Mouse (Mus musculus): Measurements from ENCODE around the gene Fhl1. TPM values are rescaled to one million over a fixed set of nuclear protein-coding genes. Genes with fewer than 3 reads are reported as not detected.
A peak's percentile ranks its signal among the peaks of the same experiment; 100 is the strongest.

Gene Fhl1
- polyA plus RNA-seq (2014; fragmentation: Nextera tagmentation; extraction: Ambion mirVana), result 63.2 and 68.9 TPM in 2 replicates

GRCm38 (mm10) chrX:56731306-56732201 is at the start of gene Fhl1:
Fhl1 (plus strand) TSS chrX:56731787.
- no peaks in the 10 kb centered on the region for H3K27me3 ChIP-seq (ENCODE audit: control insufficient read depth, insufficient read depth, low read length)
- peak within 1 kb of the TSS; percentile 30; the same call in 1 of the 2 replicates for H3K9ac ChIP-seq (replicated peaks; ENCODE audit: low read depth, low read length)
- H3K4me2 ChIP-seq (replicated peaks; ENCODE audit: low read depth, low read length), result peak within 1 kb of the TSS; percentile 43
- 24% methylated on average over 9 of the region's 106 CpGs for WGBS
- H3K36me3 ChIP-seq (ENCODE audit: control insufficient read depth, insufficient read depth, low read length), result no peaks in the 10 kb centered on the region
- H3K4me1 ChIP-seq (ENCODE audit: control insufficient read depth, insufficient read depth, low read length), result no peaks in the 10 kb centered on the region
- peak; percentile 90 for ATAC-seq (ENCODE audit: insufficient number of reproducible peaks, insufficient read depth, low FRiP score, low read depth)
- no peaks in the 10 kb centered on the region for H3K9me3 ChIP-seq (ENCODE audit: control insufficient read depth, low read depth, low read length)
- peak within 1 kb of the TSS; percentile 43 for H3K4me3 ChIP-seq (ENCODE audit: low read depth, low read length)
- no peak within 1 kb of the TSS; the same call in 1 of the 2 replicates for H3K27ac ChIP-seq (ENCODE audit: low read length)

- 79% methylated on average over 1 of the region's 1 CpGs for WGBS
- no peak for ATAC-seq (ENCODE audit: insufficient number of reproducible peaks, insufficient read depth, low FRiP score, low read depth)
- H3K9ac ChIP-seq (replicated peaks; ENCODE audit: low read depth, low read length), result no peak overlapping the region
- no peak overlapping the region for H3K4me3 ChIP-seq (ENCODE audit: low read depth, low read length)
- no peak overlapping the region for H3K4me2 ChIP-seq (replicated peaks; ENCODE audit: low read depth, low read length)
- no peak overlapping the region for H3K27ac ChIP-seq (ENCODE audit: low read length)
- no peaks in the 10 kb centered on the region for H3K4me1 ChIP-seq (ENCODE audit: control insufficient read depth, insufficient read depth, low read length)
- H3K36me3 ChIP-seq (ENCODE audit: control insufficient read depth, insufficient read depth, low read length), result no peaks in the 10 kb centered on the region
- H3K27me3 ChIP-seq (ENCODE audit: control insufficient read depth, insufficient read depth, low read length), result no peaks in the 10 kb centered on the region
- no peaks in the 10 kb centered on the region for H3K9me3 ChIP-seq (ENCODE audit: control insufficient read depth, low read depth, low read length)
These were observed 49.3 kb upstream of the Fhl1 start for GRCm38 (mm10) chrX:56682156-56682720.

GRCm38 (mm10) chrX:56683521-56683920 is 48.1 kb upstream of the Fhl1 start:
- no peak overlapping the region for H3K4me2 ChIP-seq (replicated peaks; ENCODE audit: low read depth, low read length)
- H3K4me1 ChIP-seq (ENCODE audit: control insufficient read depth, insufficient read depth, low read length), result no peaks in the 10 kb centered on the region
- no peak overlapping the region for H3K27ac ChIP-seq (ENCODE audit: low read length)
- H3K4me3 ChIP-seq (ENCODE audit: low read depth, low read length), result no peak overlapping the region
- H3K27me3 ChIP-seq (ENCODE audit: control insufficient read depth, insufficient read depth, low read length), result no peaks in the 10 kb centered on the region
- H3K36me3 ChIP-seq (ENCODE audit: control insufficient read depth, insufficient read depth, low read length), result no peaks in the 10 kb centered on the region
- ATAC-seq (ENCODE audit: insufficient number of reproducible peaks, insufficient read depth, low FRiP score, low read depth), result no peak
- 86% methylated on average over 10 of the region's 10 CpGs for WGBS
- no peak overlapping the region for H3K9ac ChIP-seq (replicated peaks; ENCODE audit: low read depth, low read length)
- no peaks in the 10 kb centered on the region for H3K9me3 ChIP-seq (ENCODE audit: control insufficient read depth, low read depth, low read length)

GRCm38 (mm10) chrX:56692554-56692953 is 39.0 kb upstream of the Fhl1 start:
- 90% methylated on average over 6 of the region's 6 CpGs for WGBS
- H3K4me1 ChIP-seq (ENCODE audit: control insufficient read depth, insufficient read depth, low read length), result no peaks in the 10 kb centered on the region
- no peak overlapping the region for H3K4me3 ChIP-seq (ENCODE audit: low read depth, low read length)
- H3K27ac ChIP-seq (ENCODE audit: low read length), result no peak overlapping the region
- no peak overlapping the region for H3K9ac ChIP-seq (replicated peaks; ENCODE audit: low read depth, low read length)
- no peaks in the 10 kb centered on the region for H3K36me3 ChIP-seq (ENCODE audit: control insufficient read depth, insufficient read depth, low read length)
- H3K4me2 ChIP-seq (replicated peaks; ENCODE audit: low read depth, low read length), result no peak overlapping the region
- no peak for ATAC-seq (ENCODE audit: insufficient number of reproducible peaks, insufficient read depth, low FRiP score, low read depth)
- H3K27me3 ChIP-seq (ENCODE audit: control insufficient read depth, insufficient read depth, low read length), result no peaks in the 10 kb centered on the region
- H3K9me3 ChIP-seq (ENCODE audit: control insufficient read depth, low read depth, low read length), result no peaks in the 10 kb centered on the region

- no peak overlapping the region for H3K4me3 ChIP-seq (ENCODE audit: low read depth, low read length)
- no peak for ATAC-seq (ENCODE audit: insufficient number of reproducible peaks, insufficient read depth, low FRiP score, low read depth)
- H3K4me2 ChIP-seq (replicated peaks; ENCODE audit: low read depth, low read length), result no peak overlapping the region
- WGBS, result 78% methylated on average over 2 of the region's 2 CpGs
- H3K9me3 ChIP-seq (ENCODE audit: control insufficient read depth, low read depth, low read length), result no peaks in the 10 kb centered on the region
- no peaks in the 10 kb centered on the region for H3K36me3 ChIP-seq (ENCODE audit: control insufficient read depth, insufficient read depth, low read length)
- H3K27me3 ChIP-seq (ENCODE audit: control insufficient read depth, insufficient read depth, low read length), result no peaks in the 10 kb centered on the region
- no peaks in the 10 kb centered on the region for H3K4me1 ChIP-seq (ENCODE audit: control insufficient read depth, insufficient read depth, low read length)
- no peak overlapping the region for H3K27ac ChIP-seq (ENCODE audit: low read length)
- no peak overlapping the region for H3K9ac ChIP-seq (replicated peaks; ENCODE audit: low read depth, low read length)
These were observed 37.0 kb upstream of the Fhl1 start for GRCm38 (mm10) chrX:56694539-56694938.

- Histone ChIP-seq H3K9me3 (ENCODE audit: control insufficient read depth, low read depth, low read length) (no peaks in the 10 kb centered on the region), H3K9ac (replicated peaks; ENCODE audit: low read depth, low read length) (no peak overlapping the region), H3K4me2 (replicated peaks; ENCODE audit: low read depth, low read length) (no peak overlapping the region), H3K36me3 (ENCODE audit: control insufficient read depth, insufficient read depth, low read length) (no peaks in the 10 kb centered on the region), H3K27me3 (ENCODE audit: control insufficient read depth, insufficient read depth, low read length) (no peaks in the 10 kb centered on the region), H3K27ac (ENCODE audit: low read length) (no peak overlapping the region), H3K4me3 (ENCODE audit: low read depth, low read length) (no peak overlapping the region), H3K4me1 (ENCODE audit: control insufficient read depth, insufficient read depth, low read length) (no peaks in the 10 kb centered on the region)
- ATAC-seq (ENCODE audit: insufficient number of reproducible peaks, insufficient read depth, low FRiP score, low read depth), result no peak
- WGBS, result 71% methylated on average over 6 of the region's 6 CpGs
These were observed 34.3 kb upstream of the Fhl1 start for GRCm38 (mm10) chrX:56697199-56697780.

GRCm38 (mm10) chrX:56697886-56698285 is 33.7 kb upstream of the Fhl1 start:
- Histone ChIP-seq H3K9me3 (ENCODE audit: control insufficient read depth, low read depth, low read length) (no peaks in the 10 kb centered on the region), H3K4me1 (ENCODE audit: control insufficient read depth, insufficient read depth, low read length) (no peaks in the 10 kb centered on the region), H3K4me3 (ENCODE audit: low read depth, low read length) (no peak overlapping the region), H3K4me2 (replicated peaks; ENCODE audit: low read depth, low read length) (no peak overlapping the region), H3K27me3 (ENCODE audit: control insufficient read depth, insufficient read depth, low read length) (no peaks in the 10 kb centered on the region), H3K36me3 (ENCODE audit: control insufficient read depth, insufficient read depth, low read length) (no peaks in the 10 kb centered on the region), H3K9ac (replicated peaks; ENCODE audit: low read depth, low read length) (no peak overlapping the region), H3K27ac (ENCODE audit: low read length) (no peak overlapping the region)
- WGBS, result 80% methylated on average over 4 of the region's 4 CpGs
- ATAC-seq (ENCODE audit: insufficient number of reproducible peaks, insufficient read depth, low FRiP score, low read depth), result no peak

GRCm38 (mm10) chrX:56701261-56701660 is 30.3 kb upstream of the Fhl1 start:
- no peak overlapping the region for H3K9ac ChIP-seq (replicated peaks; ENCODE audit: low read depth, low read length)
- H3K36me3 ChIP-seq (ENCODE audit: control insufficient read depth, insufficient read depth, low read length), result no peaks in the 10 kb centered on the region
- H3K4me1 ChIP-seq (ENCODE audit: control insufficient read depth, insufficient read depth, low read length), result no peaks in the 10 kb centered on the region
- no peak for ATAC-seq (ENCODE audit: insufficient number of reproducible peaks, insufficient read depth, low FRiP score, low read depth)
- H3K27me3 ChIP-seq (ENCODE audit: control insufficient read depth, insufficient read depth, low read length), result no peaks in the 10 kb centered on the region
- no peak overlapping the region for H3K4me2 ChIP-seq (replicated peaks; ENCODE audit: low read depth, low read length)
- 79% methylated on average over 3 of the region's 3 CpGs for WGBS
- no peaks in the 10 kb centered on the region for H3K9me3 ChIP-seq (ENCODE audit: control insufficient read depth, low read depth, low read length)
- H3K4me3 ChIP-seq (ENCODE audit: low read depth, low read length), result no peak overlapping the region
- H3K27ac ChIP-seq (ENCODE audit: low read length), result no peak overlapping the region
